Mouse (Mus musculus) c-Kit-positive CD71-positive TER-119-negative erythroid progenitor cells, embryonic 14.5 days (primary cell): ENCODE data around the gene Hoxa13.

Experiments
- DNase-seq: peaks from one replicate; pipeline ENCODE4 v3.0.0-alpha.2; 2013; ENCODE audit warnings: low read depth

Hoxa13 gene

DNA sequence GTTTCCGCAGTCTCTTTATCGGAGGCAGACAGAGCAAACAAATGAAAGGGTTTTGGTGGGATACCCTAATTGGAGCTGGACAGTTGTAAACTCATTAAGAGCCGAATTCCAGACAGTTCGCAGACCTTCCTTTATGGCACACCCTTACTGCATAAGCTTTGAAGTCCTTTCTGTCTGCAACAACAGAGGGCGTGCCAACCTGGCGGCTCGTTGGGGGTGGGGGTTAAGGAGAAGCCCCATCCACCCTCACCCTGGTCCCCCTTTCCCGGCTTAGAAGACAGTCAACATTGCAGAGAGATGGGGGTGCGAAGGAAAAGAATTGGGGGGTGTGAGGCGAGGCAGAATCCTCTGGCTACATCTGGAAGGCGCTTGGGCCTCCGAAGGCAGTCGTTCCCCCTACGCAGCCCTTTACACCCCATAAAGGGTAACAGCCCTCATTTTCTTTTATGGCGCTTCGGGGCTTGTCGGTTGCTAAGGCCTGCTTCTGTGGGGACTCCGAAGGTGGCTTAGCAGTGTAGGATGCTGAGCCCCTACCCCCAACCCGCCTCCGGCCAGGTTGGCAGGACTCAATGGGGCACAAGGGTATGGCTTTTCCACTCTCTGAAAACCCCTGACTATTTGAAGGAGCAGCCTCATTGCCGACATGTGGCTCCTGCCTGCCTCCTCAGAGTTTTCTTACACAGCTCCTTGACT, 38.5 kb downstream of the Hoxa13 start:
- DNase-seq: no peak

DNA sequence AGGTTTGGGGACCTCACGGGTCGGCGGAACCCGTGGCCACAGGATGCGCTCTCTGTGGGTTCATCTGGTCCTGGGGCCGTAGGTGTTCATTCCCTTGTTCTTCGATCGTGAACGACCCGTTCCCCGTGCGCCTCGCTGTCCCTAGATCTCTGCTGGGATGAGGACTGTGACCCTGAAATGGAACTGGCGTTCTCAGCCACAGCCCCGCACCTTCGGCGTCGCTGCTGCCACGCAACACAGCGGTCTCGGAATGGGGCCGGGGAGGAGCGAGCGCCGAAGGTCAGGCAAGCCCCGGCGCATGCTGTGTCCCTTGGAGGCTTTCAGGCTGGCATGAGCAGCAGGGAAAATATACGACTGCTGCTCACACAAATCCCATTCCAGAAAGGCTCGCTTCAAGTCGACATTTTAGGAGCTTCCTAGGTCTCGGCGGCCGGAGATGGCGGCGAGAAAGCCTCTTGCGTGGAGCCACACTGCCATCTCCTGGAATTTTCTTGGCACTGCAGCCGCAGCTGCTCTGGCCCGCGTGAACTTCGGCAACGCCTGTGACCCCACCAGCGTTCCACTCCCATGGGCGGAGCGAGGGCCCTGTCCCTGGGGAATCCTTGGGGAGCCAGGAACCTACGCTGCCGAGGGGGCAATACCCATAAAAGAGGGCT, 39.2 kb downstream of the Hoxa13 start, which contains the start of gene Hoxa7:
TSS of gene Hoxa7 (minus strand) at position 518 of the 656 bp plus-strand sequence.
- peak; percentile 39 for DNase-seq

- no peak for DNase-seq
Observed at GRCm38 (mm10) chr6:52220865-52221310, 39.8 kb downstream of the Hoxa13 start.

DNA sequence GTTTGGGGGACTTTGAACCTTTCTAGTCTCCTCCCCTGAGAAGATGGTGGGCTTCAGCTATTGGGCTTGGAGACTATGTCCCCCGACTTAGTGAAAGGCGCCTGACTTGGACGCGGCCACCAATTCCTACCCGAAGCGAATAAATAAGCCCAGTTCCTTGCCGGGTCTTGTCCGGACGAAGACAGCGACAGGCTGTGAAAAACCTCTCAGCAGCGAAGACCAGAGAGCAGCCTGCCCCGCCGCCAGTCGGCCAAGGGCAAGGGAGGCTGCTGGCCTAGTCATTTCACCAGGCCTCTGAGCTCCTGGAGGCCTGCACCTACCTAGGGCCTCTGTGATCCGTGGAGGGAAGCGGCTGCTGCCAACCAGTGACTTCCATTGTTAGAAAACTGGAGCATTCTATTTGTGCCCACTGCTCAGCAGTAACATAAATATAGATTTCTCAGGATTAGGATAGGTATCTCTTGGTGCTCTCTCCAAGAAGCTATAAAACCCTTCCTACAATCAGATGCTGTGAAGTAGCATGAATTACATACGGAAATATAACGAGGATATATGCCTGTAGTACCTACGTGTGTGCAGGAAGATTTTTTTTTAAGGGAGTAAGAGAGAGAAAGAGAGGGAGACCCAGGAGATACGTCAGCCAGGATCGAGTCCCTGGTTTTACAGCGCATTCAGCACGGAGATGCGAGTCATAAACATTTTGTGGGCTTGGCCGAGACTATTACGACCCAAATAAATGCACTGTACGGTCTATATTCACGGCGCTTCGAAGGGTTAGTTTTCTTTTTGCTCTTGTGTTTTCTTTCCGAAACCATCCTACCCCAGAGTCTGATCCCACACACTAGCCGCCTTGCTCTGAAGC, 40.4 kb downstream of the Hoxa13 start:
- DNase-seq: no peak

- DNase-seq: no peak
Observed at GRCm38 (mm10) chr6:52219234-52219942, 41.3 kb downstream of the Hoxa13 start.

- no peak for DNase-seq
Observed at GRCm38 (mm10) chr6:52218643-52219215, 42.0 kb downstream of the Hoxa13 start.

DNA sequence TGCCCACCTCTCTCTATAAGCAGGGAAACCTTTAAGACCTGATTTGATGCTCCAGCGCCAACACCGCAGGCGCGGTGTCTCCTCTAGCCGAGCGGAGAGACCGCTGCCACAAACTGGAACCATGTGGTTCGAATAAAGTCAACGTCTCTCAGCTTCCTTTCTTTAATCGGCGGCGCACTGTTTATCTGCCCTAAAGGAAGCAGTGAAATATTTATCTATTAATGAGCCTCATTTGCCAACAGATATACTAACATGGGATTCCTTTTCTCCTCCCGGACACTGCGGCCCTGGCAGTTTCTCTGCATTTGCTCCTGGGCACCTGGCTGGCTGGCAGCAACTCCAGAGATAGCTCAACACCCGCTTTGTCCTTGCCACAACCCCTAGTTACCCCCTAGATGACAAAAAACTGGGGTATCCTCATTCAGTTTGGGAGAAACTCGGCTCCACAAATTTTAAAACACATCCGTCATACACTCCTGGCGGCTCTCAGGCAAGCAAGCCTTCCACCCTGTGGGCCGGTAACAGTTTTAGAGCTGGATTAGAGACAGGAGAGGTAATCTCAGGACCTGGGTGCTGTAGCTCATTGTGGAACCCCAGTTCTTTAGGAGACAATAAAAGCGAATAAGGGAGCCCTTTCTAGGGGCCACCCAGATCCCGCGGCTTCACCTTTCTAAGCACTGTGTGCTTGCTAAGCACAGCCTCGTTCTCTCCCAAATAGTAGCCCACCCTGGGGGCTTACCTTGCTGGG, 42.6 kb downstream of the Hoxa13 start:
- DNase-seq: no peak

- DNase-seq: no peak
Observed at GRCm38 (mm10) chr6:52217459-52217768, 43.3 kb downstream of the Hoxa13 start.

DNA sequence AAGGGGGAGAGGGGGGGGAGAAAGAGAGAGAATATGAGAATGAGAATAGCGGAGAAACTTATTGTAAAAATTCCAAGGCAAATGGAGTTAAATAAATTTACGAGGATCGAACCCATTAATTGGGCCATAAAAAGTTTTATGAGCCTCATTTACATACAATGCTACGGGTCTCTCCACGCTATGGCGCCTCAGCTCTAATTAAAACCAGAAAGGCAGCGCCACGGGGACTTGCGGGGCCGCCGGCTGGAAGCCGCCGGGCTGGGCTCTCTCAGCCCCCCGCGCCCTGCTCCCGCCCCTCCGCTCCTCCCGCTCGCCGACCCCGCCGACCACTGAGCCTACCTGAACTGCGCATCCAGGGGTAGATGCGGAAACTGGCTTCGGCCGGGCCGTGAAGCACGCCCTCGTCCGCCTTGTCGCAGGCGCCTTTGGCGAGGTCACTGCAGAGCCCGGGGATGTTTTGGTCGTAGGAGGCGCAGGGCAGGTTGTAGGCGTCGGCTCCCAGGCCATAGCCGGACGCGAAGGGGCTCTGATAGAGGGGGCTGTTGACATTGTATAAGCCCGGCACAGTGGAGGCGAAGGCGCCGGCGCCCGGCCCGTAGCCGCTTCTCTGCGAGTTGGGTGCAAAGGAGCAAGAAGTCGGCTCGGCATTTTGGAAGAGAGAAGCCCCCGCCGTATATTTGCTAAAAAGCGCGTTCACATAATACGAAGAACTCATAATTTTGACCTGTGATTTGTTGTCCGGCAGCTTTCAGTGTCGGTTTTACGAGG, 43.8 kb downstream of the Hoxa13 start:
- no peak for DNase-seq

DNA sequence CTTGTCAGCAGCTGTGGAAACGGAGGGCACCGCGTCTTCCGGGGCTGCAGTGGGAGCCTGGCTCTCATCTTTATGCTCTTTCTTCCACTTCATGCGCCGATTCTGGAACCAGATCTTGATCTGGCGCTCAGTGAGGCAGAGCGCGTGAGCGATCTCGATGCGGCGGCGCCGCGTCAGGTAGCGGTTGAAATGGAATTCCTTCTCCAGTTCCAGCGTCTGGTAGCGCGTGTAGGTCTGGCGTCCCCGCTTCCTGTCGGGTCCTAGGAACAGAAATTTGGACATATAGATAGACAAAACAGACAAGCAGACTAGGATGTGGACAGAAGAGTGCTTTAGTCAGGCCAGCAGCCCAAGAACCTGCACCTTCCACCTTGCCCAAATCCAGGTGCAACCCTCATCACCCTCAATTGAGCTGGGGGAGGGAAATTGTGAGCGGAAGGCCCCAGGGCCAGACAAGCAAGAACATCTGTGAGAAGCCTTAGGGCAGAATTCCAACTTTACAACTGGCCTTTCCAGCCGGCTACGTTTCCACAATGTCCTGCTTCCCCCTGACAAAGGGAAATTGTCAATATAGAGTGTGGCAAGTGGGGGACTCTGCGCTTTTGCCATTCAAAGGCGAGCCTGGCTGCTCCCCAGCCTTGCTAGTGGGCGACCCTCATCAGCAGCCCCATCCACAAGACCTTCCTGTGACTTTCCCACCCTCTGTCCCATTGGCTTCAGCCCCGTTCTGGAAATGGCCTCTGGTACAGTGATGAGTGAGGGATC, 44.7 kb downstream of the Hoxa13 start:
- DNase-seq: no peak

- no peak for DNase-seq
Observed at GRCm38 (mm10) chr6:52215070-52215469, 45.6 kb downstream of the Hoxa13 start.

DNA sequence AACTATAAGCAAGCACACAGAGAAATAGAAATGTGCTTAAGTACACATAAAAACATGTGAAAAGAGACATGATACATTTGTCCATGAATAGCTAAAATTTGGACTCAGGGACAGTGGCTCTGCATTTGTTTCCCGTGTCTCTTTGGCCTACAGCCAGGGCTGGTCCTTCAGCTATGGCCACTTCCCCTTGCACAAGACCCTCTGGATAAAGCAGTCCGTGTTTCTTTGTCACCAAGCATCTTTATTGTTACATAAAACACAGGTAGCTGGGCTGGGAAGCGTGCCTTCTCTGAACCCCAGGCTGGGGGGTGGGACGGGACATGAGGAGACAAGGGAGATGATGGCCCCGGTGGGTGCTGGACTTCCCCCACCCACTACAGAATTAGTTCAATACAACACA, 46.4 kb downstream of the Hoxa13 start:
- DNase-seq: no peak

DNA sequence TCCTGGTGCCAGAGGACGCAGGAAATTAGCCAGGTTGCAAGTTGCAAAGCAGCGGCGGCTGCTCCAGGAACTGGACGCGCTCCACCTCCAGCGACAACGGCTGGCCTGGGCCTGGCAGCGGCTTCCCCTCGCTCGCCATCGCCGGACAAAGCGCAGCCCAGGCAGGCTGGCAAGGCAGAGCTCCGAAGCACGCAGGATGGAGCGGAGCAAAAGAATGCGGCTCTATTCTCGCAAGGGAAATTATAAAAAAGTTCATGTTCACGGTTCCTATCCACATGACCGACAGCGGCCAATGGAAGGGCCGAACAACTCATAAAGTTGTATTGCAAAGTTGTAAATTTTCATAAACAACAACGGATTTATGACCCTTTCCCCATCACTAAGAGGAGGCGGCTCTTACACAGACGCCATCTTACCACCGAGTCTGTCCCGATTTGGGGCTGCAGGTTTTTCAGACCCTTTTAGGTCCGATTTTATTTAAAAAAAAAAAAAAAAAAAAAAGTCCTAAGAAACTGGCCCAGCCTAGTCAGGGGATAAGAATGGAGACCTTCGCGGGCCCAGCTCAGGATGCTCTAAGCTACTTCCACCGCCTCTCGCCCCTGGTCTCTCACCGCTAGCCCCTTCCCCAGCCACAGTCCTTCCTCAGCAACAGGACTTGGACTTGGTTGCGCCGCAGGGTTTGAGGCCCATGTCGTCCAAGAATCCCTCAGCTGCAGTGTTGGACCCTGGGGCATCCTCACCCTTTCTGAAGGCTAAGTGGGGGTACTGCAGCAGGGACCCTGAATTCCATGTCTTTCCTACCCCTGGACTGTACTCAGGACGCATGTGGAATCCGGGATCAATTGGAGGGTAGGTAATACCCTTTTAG, 47.3 kb downstream of the Hoxa13 start, which contains the start of the genes Hoxa3 and Gm28308:
TSS of gene Hoxa3 (minus strand) at position 218 of the 868 bp plus-strand sequence.
TSS of gene Gm28308 (minus strand) at position 221 of the 868 bp plus-strand sequence.
- DNase-seq: no peak

DNA sequence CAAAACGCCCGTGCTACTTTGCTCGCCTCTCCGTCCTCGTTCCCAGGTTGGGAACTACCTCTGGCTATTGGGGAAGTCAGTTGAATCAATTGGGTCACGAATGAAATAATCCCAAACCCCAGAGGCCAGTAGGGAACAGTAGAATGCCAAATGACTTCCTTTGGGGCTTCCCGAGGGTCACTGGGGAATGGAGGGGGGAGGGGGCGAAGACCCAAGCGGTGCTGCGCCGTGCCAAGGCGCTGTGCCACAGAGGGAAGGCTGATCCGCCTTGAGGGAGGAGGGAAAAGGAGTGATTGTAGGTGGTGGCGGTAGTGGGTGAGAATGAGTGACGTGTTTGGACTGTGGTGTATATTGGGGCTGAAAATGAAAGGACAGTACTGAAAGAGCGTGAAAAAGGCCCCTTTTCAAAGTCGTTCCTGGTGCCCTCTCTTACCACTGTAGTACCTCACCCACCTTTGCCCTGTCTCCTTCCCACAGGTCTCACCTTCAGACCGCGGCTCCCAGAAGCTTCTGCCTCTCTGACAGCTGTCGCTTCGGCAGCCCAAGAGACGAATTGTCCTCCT, 48.0 kb downstream of the Hoxa13 start:
- DNase-seq: no peak

GRCm38 (mm10) chr6:52211961-52212360, 48.7 kb downstream of the Hoxa13 start:
- DNase-seq: no peak

DNA sequence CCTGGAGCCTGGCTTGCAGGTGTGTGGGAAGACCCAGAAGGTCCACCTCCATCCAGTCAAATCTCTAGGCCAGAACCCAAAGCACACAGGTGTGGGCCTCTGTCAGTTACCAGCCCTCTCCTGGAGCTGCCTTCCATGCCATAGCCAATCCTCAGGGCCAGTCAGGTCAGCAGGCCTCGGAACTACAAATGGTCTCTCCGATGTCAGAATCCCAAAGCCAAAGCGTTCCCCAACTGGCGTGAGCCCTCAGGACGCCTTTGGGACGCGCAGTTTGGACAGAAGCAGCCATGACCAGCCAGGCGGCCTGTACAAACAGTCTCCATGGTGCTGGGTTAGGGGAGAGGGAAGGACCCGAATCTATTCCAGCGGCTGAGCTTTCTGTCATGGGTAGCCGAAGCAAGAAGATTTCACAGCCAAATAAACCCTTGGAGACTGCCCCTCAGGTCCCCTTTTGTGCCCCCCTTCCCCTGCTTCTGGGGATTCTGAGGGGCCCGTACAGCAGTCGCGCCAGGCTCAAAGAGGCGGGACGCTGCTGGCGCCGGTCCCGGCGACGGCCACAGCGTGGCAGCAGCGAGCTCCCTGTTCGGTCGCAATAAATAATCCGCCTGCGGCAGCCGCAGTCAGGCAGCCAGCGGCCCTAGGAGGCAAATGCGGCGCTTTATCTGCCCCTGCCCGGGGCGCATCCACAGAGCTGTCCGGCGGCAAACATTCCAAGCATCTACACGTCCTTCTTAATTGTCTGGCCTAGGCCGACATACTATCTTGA, 49.3 kb downstream of the Hoxa13 start:
- no peak for DNase-seq

DNA sequence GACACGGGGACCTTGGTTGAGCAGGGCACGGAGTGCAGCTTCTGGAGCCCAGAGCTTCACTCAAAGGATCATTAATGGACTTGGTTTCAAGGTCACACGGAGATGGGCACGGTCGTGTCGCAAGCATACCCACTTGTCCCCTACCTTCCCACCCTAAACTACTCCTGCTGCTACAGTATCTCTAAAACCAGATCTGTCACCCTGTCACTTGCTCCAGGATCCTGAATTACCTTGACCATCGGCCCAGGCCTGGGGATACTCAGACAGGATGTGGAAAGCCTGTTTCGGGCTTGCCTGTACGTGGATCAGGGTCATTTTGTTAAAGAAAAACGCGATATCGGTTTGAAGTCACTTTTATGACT, 51.0 kb downstream of the Hoxa13 start:
- DNase-seq: no peak
